Mouse (Mus musculus) ES-E14 (cell line): ENCODE data around the gene Nr2e3.

ENCODE experiments used
- CHD2 ChIP-seq: IDR thresholded peaks from 2 replicates; pipeline ENCODE4 v1.6.1; 2014; ENCODE audit warnings: mild to moderate bottlenecking, low read depth, low read length, inconsistent platforms
- ZC3H11A ChIP-seq: IDR thresholded peaks from 2 replicates; pipeline ENCODE4 v1.6.1; 2012; ENCODE audit warnings: low read depth, mild to moderate bottlenecking, inconsistent platforms, low read length, borderline replicate concordance

DNA sequence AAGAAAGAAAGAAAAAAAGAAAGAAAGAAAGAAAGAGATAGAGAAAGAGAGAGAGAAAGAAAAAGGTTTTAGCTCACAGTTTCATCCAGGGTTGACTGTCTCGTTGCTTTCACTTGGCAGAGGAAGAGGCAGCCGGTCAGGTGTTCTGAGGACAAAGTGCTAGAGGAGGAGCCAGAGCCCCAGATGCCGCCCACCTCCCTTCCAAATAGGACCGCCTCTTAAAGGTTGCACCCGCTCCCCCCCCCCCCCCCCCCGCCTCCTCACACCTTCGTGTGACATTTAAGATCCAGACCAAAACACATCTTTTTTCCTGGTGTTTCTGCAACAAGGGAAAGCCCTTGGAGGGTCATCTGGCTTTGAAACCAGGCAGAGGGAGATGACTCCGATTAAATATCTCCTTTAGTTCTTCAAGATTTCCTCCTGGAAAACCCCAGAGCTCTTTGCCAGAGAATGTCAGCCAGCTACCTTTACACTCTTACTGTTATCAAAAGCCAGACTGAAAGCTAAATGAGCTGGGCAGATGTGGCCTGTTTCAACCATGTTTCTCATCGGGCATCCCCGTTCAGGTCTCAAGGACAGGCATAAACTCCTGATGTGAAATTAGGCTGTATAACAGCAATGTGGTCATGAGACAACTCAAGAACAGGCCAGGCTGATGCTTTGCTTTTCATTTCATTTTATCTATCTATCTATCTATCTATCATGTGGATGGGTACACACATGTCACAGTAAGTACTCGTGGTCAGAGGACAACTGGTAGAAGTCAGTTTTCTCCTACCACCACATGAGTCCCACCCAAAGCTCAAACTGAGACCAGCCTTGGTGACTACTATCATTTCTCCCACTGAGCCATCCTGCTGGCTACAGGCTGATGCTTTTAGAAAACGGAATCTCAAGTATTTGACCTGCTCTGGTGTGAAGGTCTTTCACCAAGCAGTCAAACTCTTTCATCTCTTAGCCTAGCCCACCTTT lies 19.3 kb downstream of the Nr2e3 start:
- TF ChIP-seq ZC3H11A, result no peak
- no peak for TF ChIP-seq CHD2
